Mouse (Mus musculus) megakaryocyte, adult 5-6 weeks (primary cell): ENCODE data around the gene Vps50. TPM values are rescaled to one million over a fixed set of nuclear protein-coding genes. Genes with fewer than 3 reads are reported as not detected.
A peak's percentile ranks its signal among the peaks of the same experiment; 100 is the strongest.
"Not testable (repeated sequence)": the region's sequence is repeated elsewhere in the genome, so short reads cannot be mapped to it uniquely, and the experiment has no call there.

ENCODE experiments used
- ATAC-seq: 2 replicates; pipeline ENCODE4 v1.8.0; 2016; ENCODE audit warnings: mild to moderate bottlenecking, inconsistent platforms; ENCODE audit not compliant: poor library complexity, severe bottlenecking
- total RNA-seq, 2 experiments: library from RNA; stranded (forward) in 1 of 2; stranded (reverse) in 1 of 2; fragments of 153-499, 151-499 nt in 1 of 2; fragments of 221-1000, 200-1000 nt in 1 of 2; gene quantifications; 2 replicates each; pipeline versions ENCODE4 v1.2.3 to v1.2.4; 2015 to 2017

Vps50 gene
- total RNA-seq, 2 experiments from 2014 or later, result 38.0 to 48.5 TPM

GRCm38 (mm10) chr6:3528198-3528597 is 30.0 kb downstream of the Vps50 start:
- ATAC-seq, result no peak

- ATAC-seq, result no peak
Observed at GRCm38 (mm10) chr6:3531445-3531844, 33.3 kb downstream of the Vps50 start.

- peak; percentile 51 for ATAC-seq
Observed at GRCm38 (mm10) chr6:3536048-3536447, 37.9 kb downstream of the Vps50 start.

GRCm38 (mm10) chr6:3539470-3539869 is 41.3 kb downstream of the Vps50 start:
- no peak for ATAC-seq

GRCm38 (mm10) chr6:3543862-3544261 is 45.7 kb downstream of the Vps50 start:
- no peak for ATAC-seq

GRCm38 (mm10) chr6:3544970-3545369 is 46.8 kb downstream of the Vps50 start:
- ATAC-seq, result no peak

- no peak for ATAC-seq
Observed at GRCm38 (mm10) chr6:3548959-3549358, 50.8 kb downstream of the Vps50 start.

GRCm38 (mm10) chr6:3549992-3550391 is 51.8 kb downstream of the Vps50 start:
- no peak for ATAC-seq

GRCm38 (mm10) chr6:3552681-3553080 is 54.5 kb downstream of the Vps50 start:
- ATAC-seq, result not testable (repeated sequence)

- ATAC-seq, result no peak
Observed at GRCm38 (mm10) chr6:3557177-3557576, 59.0 kb downstream of the Vps50 start.

GRCm38 (mm10) chr6:3560009-3560408 is 61.8 kb downstream of the Vps50 start:
- peak; percentile 47 for ATAC-seq

GRCm38 (mm10) chr6:3562301-3562700 is 64.1 kb downstream of the Vps50 start:
- ATAC-seq, result no peak

- ATAC-seq, result not testable (repeated sequence)
Observed at GRCm38 (mm10) chr6:3564118-3564517, 65.9 kb downstream of the Vps50 start.

GRCm38 (mm10) chr6:3565005-3565404 is 66.8 kb downstream of the Vps50 start:
- peak; percentile 21; the same call in 1 of the 2 replicates for ATAC-seq

- 0 out of 2 replicates have a peak, but pooled peaks have one; percentile 33 for ATAC-seq
Observed at GRCm38 (mm10) chr6:3565667-3566066, 67.5 kb downstream of the Vps50 start.

- no peak for ATAC-seq
Observed at GRCm38 (mm10) chr6:3567071-3567610, 69.0 kb downstream of the Vps50 start.

GRCm38 (mm10) chr6:3572221-3572815 is 74.1 kb downstream of the Vps50 start:
- ATAC-seq, result no peak

- ATAC-seq, result no peak
Observed at GRCm38 (mm10) chr6:3573787-3574186, 75.6 kb downstream of the Vps50 start.

GRCm38 (mm10) chr6:3585402-3585801 is 87.2 kb downstream of the Vps50 start:
- ATAC-seq, result no peak

- peak; percentile 49; the same call in 1 of the 2 replicates for ATAC-seq
Observed at GRCm38 (mm10) chr6:3590289-3590904, 92.2 kb downstream of the Vps50 start.

- ATAC-seq, result no peak
Observed at GRCm38 (mm10) chr6:3594246-3594645, 96.1 kb downstream of the Vps50 start.

GRCm38 (mm10) chr6:3612827-3613226 is 114.6 kb downstream of the Vps50 start:
- no peak for ATAC-seq
